Mouse (Mus musculus) liver, embryonic 15.5 days (tissue): ENCODE data around the gene Mapkapk2. TPM values are rescaled to one million over a fixed set of nuclear protein-coding genes. Genes with fewer than 3 reads are reported as not detected.
"Not testable (repeated sequence)": the region's sequence is repeated elsewhere in the genome, so short reads cannot be mapped to it uniquely, and the experiment has no call there.

ENCODE experiments used
- ATAC-seq: fragments of 200-750 bp; cut with Nextera tagmentation; 2 replicates; pipeline ENCODE4 v1.8.0; 2017; ENCODE audit warnings: moderate number of reproducible peaks, mild to moderate bottlenecking, moderate library complexity; ENCODE audit not compliant: insufficient read depth
- H3K27ac ChIP-seq: fragments of 300-500 bp; sonication (generic); replicated peaks from 2 replicates; pipeline ENCODE4 v1.5.1; 2015; ENCODE audit warnings: mild to moderate bottlenecking, inconsistent platforms
- H3K27me3 ChIP-seq: fragments of 300-500 bp; sonication (generic); 2 replicates; pipeline ENCODE4 v1.6.1; 2015; ENCODE audit warnings: mild to moderate bottlenecking, inconsistent platforms
- H3K36me3 ChIP-seq: fragments of 300-500 bp; sonication (generic); replicated peaks from 2 replicates; pipeline ENCODE4 v1.6.1; 2015; ENCODE audit warnings: moderate library complexity, mild to moderate bottlenecking, inconsistent platforms
- H3K4me1 ChIP-seq: fragments of 300-500 bp; sonication (generic); replicated peaks from 2 replicates; pipeline ENCODE4 v1.6.1; 2015; ENCODE audit warnings: inconsistent platforms
- H3K4me2 ChIP-seq: fragments of 300-500 bp; sonication (generic); 2 replicates; pipeline ENCODE4 v1.6.1; 2015; ENCODE audit warnings: moderate library complexity, mild to moderate bottlenecking, inconsistent platforms
- H3K4me3 ChIP-seq: fragments of 300-500 bp; sonication (generic); replicated peaks from 2 replicates; pipeline ENCODE4 v1.5.1; 2015; ENCODE audit warnings: mild to moderate bottlenecking, inconsistent platforms
- H3K9ac ChIP-seq: fragments of 300-500 bp; sonication (generic); 2 replicates; pipeline ENCODE4 v1.6.1; 2015; ENCODE audit warnings: moderate library complexity, mild to moderate bottlenecking, inconsistent platforms
- H3K9me3 ChIP-seq: fragments of 300-500 bp; sonication (generic); replicated peaks from 2 replicates; pipeline ENCODE4 v1.6.1; 2016; ENCODE audit warnings: inconsistent platforms
- WGBS: fragments of 180-500 bp; shearing (Covaris S2); methylation state at CpG from one replicate; pipeline ENCODE4 v1.1.7; 2015; ENCODE audit warnings: mixed read lengths; ENCODE audit not compliant: insufficient replicate concordance; 5-methylcytosine and 5-hydroxymethylcytosine counted together
- polyA plus RNA-seq: library from polyadenylated mRNA; unstranded; fragments of >200 nt; fragmentation: Nextera tagmentation; extraction: Ambion mirVana; gene quantifications from 2 replicates; pipeline ENCODE4 v1.2.1, GENCODE M21; 2015

The Mapkapk2 gene
- polyA plus RNA-seq, result 13.0 and 15.7 TPM in 2 replicates

DNA sequence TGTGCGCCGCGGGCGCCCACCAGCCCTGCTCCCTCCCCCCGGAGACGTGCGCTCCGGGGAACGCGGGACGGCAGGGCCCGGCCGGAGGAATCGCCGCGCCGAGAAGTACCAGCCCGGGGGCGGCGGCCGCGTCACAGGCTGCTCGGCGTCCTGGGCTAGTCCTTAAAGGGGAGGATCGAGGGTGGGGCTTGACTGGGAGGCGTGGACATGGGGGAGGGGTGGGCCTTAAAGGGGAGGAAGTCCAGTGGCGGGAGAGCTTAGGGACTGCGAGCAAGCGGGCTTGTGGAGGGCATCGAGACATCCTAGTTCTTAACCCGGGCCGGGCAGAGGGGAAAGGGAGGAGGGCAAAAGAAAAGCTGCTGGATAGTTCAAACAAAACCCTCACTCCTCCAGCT lies at the start of gene Mapkapk2:
Mapkapk2 (minus strand) TSS at position 127 of the 395 bp plus-strand sequence.
- Histone ChIP-seq H3K9me3 (no peaks in the 10 kb centered on the region), H3K4me2 (peak within 1 kb of the TSS; percentile 98), H3K9ac (peak within 1 kb of the TSS; percentile 86), H3K36me3 (no peaks in the 10 kb centered on the region), H3K4me1 (peaks cover 52% of the 10 kb centered on the region), H3K4me3 (peak within 1 kb of the TSS; percentile 88), H3K27me3 (peaks cover 24% of the 10 kb centered on the region), H3K27ac (peak within 1 kb of the TSS; percentile 77)
- ATAC-seq, result peak; percentile 93
- under 1% methylated on average over 32 of the region's 32 CpGs for WGBS

- H3K4me1 ChIP-seq, result no peaks in the 10 kb centered on the region
- H3K9me3 ChIP-seq, result no peaks in the 10 kb centered on the region
- H3K36me3 ChIP-seq, result no peaks in the 10 kb centered on the region
- ATAC-seq, result no peak
- 16% methylated on average over 3 of the region's 3 CpGs for WGBS
- no peak overlapping the region for H3K27ac ChIP-seq
- no peak overlapping the region for H3K4me2 ChIP-seq
- no peak overlapping the region for H3K9ac ChIP-seq
- no peaks in the 10 kb centered on the region for H3K27me3 ChIP-seq
- no peak overlapping the region for H3K4me3 ChIP-seq
Measured at GRCm38 (mm10) chr1:131146181-131146614, 48.6 kb upstream of the Mapkapk2 start.

DNA sequence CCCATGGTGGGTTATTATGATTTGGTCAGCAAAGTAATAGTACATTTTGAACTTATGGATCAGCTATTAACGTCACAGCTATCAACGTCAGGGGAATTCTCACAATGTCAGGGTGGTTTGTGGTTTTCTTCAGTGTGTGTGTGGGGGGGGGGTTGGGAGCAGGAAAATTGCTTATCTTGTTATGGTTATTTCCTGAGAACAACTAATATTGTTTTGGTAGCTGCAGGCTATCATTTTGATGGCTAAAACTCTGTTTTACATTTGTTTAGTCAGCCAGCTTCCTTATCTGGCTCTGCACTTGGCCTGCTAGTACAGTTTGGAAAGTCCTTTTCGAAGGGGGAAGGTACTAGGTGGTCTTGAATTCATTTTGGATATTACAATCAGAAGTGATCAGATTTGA lies 47.6 kb upstream of the Mapkapk2 start:
- not testable (repeated sequence) for H3K4me1 ChIP-seq, H3K36me3 ChIP-seq, H3K27me3 ChIP-seq, H3K27ac ChIP-seq, H3K9ac ChIP-seq, H3K9me3 ChIP-seq, H3K4me3 ChIP-seq, H3K4me2 ChIP-seq, ATAC-seq
- WGBS, result 33% methylated on average over 3 of the region's 3 CpGs

GRCm38 (mm10) chr1:131142472-131142871 lies 44.8 kb upstream of the Mapkapk2 start:
- H3K27me3 ChIP-seq, result no peaks in the 10 kb centered on the region

GRCm38 (mm10) chr1:131141449-131141848 lies 43.8 kb upstream of the Mapkapk2 start:
- ATAC-seq, result no peak
- H3K9ac ChIP-seq, result no peak overlapping the region
- no peaks in the 10 kb centered on the region for H3K27me3 ChIP-seq
- H3K4me2 ChIP-seq, result no peak overlapping the region
- no peaks in the 10 kb centered on the region for H3K9me3 ChIP-seq
- H3K27ac ChIP-seq, result no peak overlapping the region
- no peaks in the 10 kb centered on the region for H3K36me3 ChIP-seq
- no peak overlapping the region for H3K4me3 ChIP-seq
- peaks cover 19% of the 10 kb centered on the region for H3K4me1 ChIP-seq
- 33% methylated on average over 2 of the region's 2 CpGs for WGBS

More at GRCm38 (mm10) chr1:131142472-131142871, 44.8 kb upstream of the Mapkapk2 start:
- ATAC-seq, result no peak
- Histone ChIP-seq H3K9me3 (no peaks in the 10 kb centered on the region), H3K4me2 (no peak overlapping the region), H3K36me3 (no peaks in the 10 kb centered on the region), H3K9ac (no peak overlapping the region), H3K4me1 (peaks cover 14% of the 10 kb centered on the region), H3K4me3 (no peak overlapping the region), H3K27ac (no peak overlapping the region)
- 54% methylated on average over 1 of the region's 1 CpGs for WGBS

DNA sequence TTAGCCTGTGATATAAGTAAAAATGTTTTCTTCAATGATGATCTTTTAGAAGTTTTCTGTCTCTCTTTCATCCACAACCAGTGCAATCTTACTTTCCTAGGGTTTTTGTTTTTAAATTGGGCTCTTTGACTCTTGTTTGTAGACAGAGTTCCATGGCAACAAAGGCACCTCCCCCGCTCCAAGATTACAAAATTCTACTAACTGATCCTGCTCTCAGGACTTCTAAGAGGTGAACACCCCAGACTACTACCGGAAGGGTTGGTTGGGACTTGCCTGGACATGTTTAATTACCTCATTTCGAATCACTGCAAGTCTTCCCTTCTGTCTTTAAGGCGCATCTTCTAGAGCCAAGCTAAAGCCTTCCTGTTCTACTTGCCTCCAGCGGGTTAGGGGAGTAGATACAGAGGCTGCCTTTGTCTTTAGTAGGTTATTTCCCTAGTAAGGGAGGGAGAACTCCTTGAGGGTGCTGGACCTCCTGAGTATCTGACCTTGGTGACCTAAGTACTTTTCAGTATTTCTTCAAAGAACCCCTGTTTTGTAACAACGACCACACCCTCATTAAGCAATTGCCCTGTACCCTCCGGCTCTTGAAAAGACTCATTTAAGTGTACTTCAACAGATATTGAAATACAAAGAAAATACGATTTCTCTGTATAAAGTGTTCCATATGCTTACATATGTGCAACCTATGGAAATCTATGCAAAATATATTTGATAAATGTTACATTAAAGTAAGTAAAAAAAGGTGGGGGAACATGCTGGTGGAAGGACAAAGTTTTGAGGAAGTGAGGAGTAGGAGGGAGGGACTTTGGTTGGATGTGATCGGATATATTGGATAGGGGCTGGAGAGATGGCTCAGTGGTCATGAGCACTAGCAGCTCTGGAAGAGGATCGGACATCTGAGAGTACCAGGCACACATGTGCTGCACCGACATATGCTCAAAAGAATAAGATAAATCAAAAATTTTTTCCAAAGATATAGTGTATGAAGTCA lies 41.8 kb upstream of the Mapkapk2 start:
- H3K9ac ChIP-seq, result peak overlapping the region; percentile 89
- H3K4me1 ChIP-seq, result peaks cover 35% of the 10 kb centered on the region
- H3K27ac ChIP-seq, result peak overlapping the region; percentile 94
- WGBS, result 58% methylated on average over 11 of the region's 11 CpGs
- H3K27me3 ChIP-seq, result no peaks in the 10 kb centered on the region
- H3K36me3 ChIP-seq, result peaks cover under 1% of the 10 kb centered on the region
- peak overlapping the region; percentile 90 for H3K4me2 ChIP-seq
- no peak for ATAC-seq
- no peaks in the 10 kb centered on the region for H3K9me3 ChIP-seq
- H3K4me3 ChIP-seq, result peak overlapping the region; percentile 94

GRCm38 (mm10) chr1:131138191-131139016 lies 40.8 kb upstream of the Mapkapk2 start, which contains the start of gene Dyrk3:
TSS of gene Dyrk3 (minus strand) at chr1:131138340.
- H3K9ac ChIP-seq, result peak within 1 kb of the TSS; percentile 89
- peak within 1 kb of the TSS; percentile 94 for H3K4me3 ChIP-seq
- H3K4me1 ChIP-seq, result peaks cover 41% of the 10 kb centered on the region
- peaks cover 8% of the 10 kb centered on the region for H3K36me3 ChIP-seq
- H3K27me3 ChIP-seq, result no peaks in the 10 kb centered on the region
- H3K9me3 ChIP-seq, result no peaks in the 10 kb centered on the region
- ATAC-seq, result peak; percentile 96
- H3K4me2 ChIP-seq, result peak within 1 kb of the TSS; percentile 90
- H3K27ac ChIP-seq, result peak within 1 kb of the TSS; percentile 94
- 2% methylated on average over 49 of the region's 49 CpGs for WGBS

GRCm38 (mm10) chr1:131137717-131138118 lies 40.1 kb upstream of the Mapkapk2 start:
- Histone ChIP-seq H3K4me1 (peaks cover 41% of the 10 kb centered on the region), H3K4me3 (peak overlapping the region; percentile 94), H3K27me3 (no peaks in the 10 kb centered on the region), H3K36me3 (peaks cover 13% of the 10 kb centered on the region), H3K4me2 (peak overlapping the region; percentile 90), H3K9me3 (no peaks in the 10 kb centered on the region), H3K27ac (peak overlapping the region; percentile 94), H3K9ac (peak overlapping the region; percentile 89)
- ATAC-seq, result peak; percentile 77
- 0% methylated on average over 36 of the region's 36 CpGs for WGBS

- H3K4me1 ChIP-seq, result peaks cover 41% of the 10 kb centered on the region
- no peaks in the 10 kb centered on the region for H3K9me3 ChIP-seq
- 14% methylated on average over 5 of the region's 5 CpGs for WGBS
- H3K4me3 ChIP-seq, result peak overlapping the region; percentile 94
- peak overlapping the region; percentile 84 for H3K27ac ChIP-seq
- H3K27me3 ChIP-seq, result no peaks in the 10 kb centered on the region
- H3K4me2 ChIP-seq, result peak overlapping the region; percentile 90
- H3K36me3 ChIP-seq, result peaks cover 20% of the 10 kb centered on the region
- no peak for ATAC-seq
- peak overlapping the region; percentile 89 for H3K9ac ChIP-seq
Measured at GRCm38 (mm10) chr1:131137111-131137510, 39.5 kb upstream of the Mapkapk2 start.

GRCm38 (mm10) chr1:131135960-131136629 lies 38.5 kb upstream of the Mapkapk2 start:
- peak overlapping the region; percentile 89 for H3K9ac ChIP-seq
- WGBS, result 16% methylated on average over 10 of the region's 10 CpGs
- no peaks in the 10 kb centered on the region for H3K9me3 ChIP-seq
- peak overlapping the region; percentile 84 for H3K27ac ChIP-seq
- H3K36me3 ChIP-seq, result peaks cover 22% of the 10 kb centered on the region
- H3K4me3 ChIP-seq, result peak overlapping the region; percentile 94
- peak; percentile 20 for ATAC-seq
- no peaks in the 10 kb centered on the region for H3K27me3 ChIP-seq
- H3K4me2 ChIP-seq, result peak overlapping the region; percentile 90
- H3K4me1 ChIP-seq, result peaks cover 41% of the 10 kb centered on the region
